Mouse (Mus musculus) ovary, adult 18-20 months (tissue): ENCODE measurements at regions not wholly inside any gene's neighbourhood (a gene's known extent, or its start where the extent isn't known, plus 50 kb on each side); places are given as distances from the start of the nearest gene placed in this dataset.
"Not testable (repeated sequence)": the region's sequence is repeated elsewhere in the genome, so short reads cannot be mapped to it uniquely, and the experiment has no call there.

ENCODE experiments used
- DNase-seq: peaks from one replicate; pipeline ENCODE4 v3.0.0; 2022; ENCODE audit warnings: low spot score, mixed read lengths

DNA sequence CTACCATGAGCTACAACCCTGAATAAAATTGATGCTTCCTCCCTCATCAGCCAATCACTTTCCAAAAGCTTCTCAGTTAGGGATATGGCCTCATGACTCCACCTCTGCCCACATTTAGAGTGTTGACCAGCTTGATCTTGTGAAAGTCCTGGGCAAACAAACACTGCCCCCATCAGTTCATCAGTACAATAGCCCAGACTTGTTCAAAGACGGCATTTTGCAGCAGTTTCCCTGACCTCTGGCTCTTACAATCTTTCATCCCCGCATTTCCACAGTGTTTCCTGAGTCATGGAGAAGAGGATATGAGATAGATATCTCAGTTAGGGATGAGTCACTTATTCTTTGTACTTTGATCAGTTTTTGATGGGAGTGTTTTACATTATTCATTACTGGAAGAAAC is 203.5 kb upstream of the Asrgl1 start:
- not testable (repeated sequence) for DNase-seq

- not testable (repeated sequence) for DNase-seq
Measured at GRCm38 (mm10) chr19:9337447-9337846, 202.0 kb upstream of the Asrgl1 start.

- DNase-seq: not testable (repeated sequence)
Measured at GRCm38 (mm10) chr19:9317932-9318331, 182.5 kb upstream of the Asrgl1 start.

- not testable (repeated sequence) for DNase-seq
Measured at GRCm38 (mm10) chr19:9316162-9316561, 180.7 kb upstream of the Asrgl1 start.

DNA sequence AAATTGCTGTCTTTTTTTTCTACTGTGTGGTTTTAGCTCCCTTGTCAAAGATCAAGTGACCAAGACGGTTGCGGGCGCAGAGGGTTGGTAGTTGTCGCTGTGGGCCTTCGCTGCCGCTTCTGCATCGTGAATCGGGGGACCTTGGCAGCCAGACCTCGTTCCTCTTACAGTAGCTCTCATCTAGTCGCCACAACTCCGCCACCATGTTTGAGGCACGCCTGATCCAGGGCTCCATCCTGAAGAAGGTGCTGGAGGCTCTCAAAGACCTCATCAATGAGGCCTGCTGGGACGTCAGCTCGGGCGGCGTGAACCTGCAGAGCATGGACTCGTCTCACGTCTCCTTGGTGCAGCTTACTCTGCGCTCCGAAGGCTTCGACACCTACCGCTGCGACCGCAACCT is 147.7 kb upstream of the Asrgl1 start:
- DNase-seq: peak; percentile 1

GRCm38 (mm10) chr19:9234676-9235075 is 99.2 kb upstream of the Asrgl1 start:
- DNase-seq: not testable (repeated sequence)
